Mouse (Mus musculus): ENCODE data around the gene Olfr670. TPM values are rescaled to one million over a fixed set of nuclear protein-coding genes. Genes with fewer than 3 reads are reported as not detected.

The Olfr670 gene
- polyA plus RNA-seq, 1 experiment: not detected

GRCm38 (mm10) chr7:104927957-104928356 is 34.5 kb downstream of the Olfr670 start, which contains the start of gene Olfr668:
TSS of gene Olfr668 (minus strand) at chr7:104928057.
- no peaks in the 10 kb centered on the region for H3K36me3 ChIP-seq (ENCODE audit: control insufficient read depth, insufficient read depth, low read length, poor library complexity, severe bottlenecking)
- H3K9me3 ChIP-seq (replicated peaks; ENCODE audit: control insufficient read depth, insufficient read depth, low read length, poor library complexity, severe bottlenecking): no peaks in the 10 kb centered on the region
- no peak for TF ChIP-seq EP300 (IDR thresholded peaks at IDR 0.05; ENCODE audit: insufficient read depth, low read depth, low read length)
- no peak for TF ChIP-seq POLR2A (IDR thresholded peaks at IDR 0.05; ENCODE audit: insufficient read depth, low read length)
- no peak for TF ChIP-seq CTCF (IDR thresholded peaks at IDR 0.05; ENCODE audit: low read depth, low read length)
- H3K27ac ChIP-seq (ENCODE audit: insufficient read depth, low read length): no peak within 1 kb of the TSS
- H3K9ac ChIP-seq (ENCODE audit: low read depth, poor library complexity, severe bottlenecking): no peak within 1 kb of the TSS
- H3K4me3 ChIP-seq (ENCODE audit: low read depth, low read length): no peak within 1 kb of the TSS
- no peaks in the 10 kb centered on the region for H3K4me1 ChIP-seq (ENCODE audit: control insufficient read depth, insufficient read depth, low read length)
- H3K27me3 ChIP-seq (ENCODE audit: control insufficient read depth, insufficient read depth, low read length, poor library complexity, severe bottlenecking): no peaks in the 10 kb centered on the region

- H3K27ac ChIP-seq (ENCODE audit: insufficient read depth, low read length): no peak within 1 kb of the TSS
- no peaks in the 10 kb centered on the region for H3K27me3 ChIP-seq (ENCODE audit: control insufficient read depth, insufficient read depth, low read length, poor library complexity, severe bottlenecking)
- no peaks in the 10 kb centered on the region for H3K9me3 ChIP-seq (replicated peaks; ENCODE audit: control insufficient read depth, insufficient read depth, low read length, poor library complexity, severe bottlenecking)
- H3K9ac ChIP-seq (ENCODE audit: low read depth, poor library complexity, severe bottlenecking): no peak within 1 kb of the TSS
- H3K4me1 ChIP-seq (ENCODE audit: control insufficient read depth, insufficient read depth, low read length): no peaks in the 10 kb centered on the region
- no peak for TF ChIP-seq POLR2A (IDR thresholded peaks at IDR 0.05; ENCODE audit: insufficient read depth, low read length)
- no peak for TF ChIP-seq CTCF (IDR thresholded peaks at IDR 0.05; ENCODE audit: low read depth, low read length)
- TF ChIP-seq EP300 (IDR thresholded peaks at IDR 0.05; ENCODE audit: insufficient read depth, low read depth, low read length): no peak
- no peak within 1 kb of the TSS for H3K4me3 ChIP-seq (ENCODE audit: low read depth, low read length)
- no peaks in the 10 kb centered on the region for H3K36me3 ChIP-seq (ENCODE audit: control insufficient read depth, insufficient read depth, low read length, poor library complexity, severe bottlenecking)
Measured at GRCm38 (mm10) chr7:104921382-104921781, 41.0 kb downstream of the Olfr670 start, which contains the start of gene Olfr667. TSS of gene Olfr667 (minus strand) at chr7:104921482.

Other genes starting within 250 kb of the Olfr670 start
- not detected in 2 replicates for gene Usp17le, start 185.2 kb downstream of the Olfr670 start, polyA plus RNA-seq (2011; ENCODE audit: insufficient read depth, insufficient read length, low read depth, missing spikeins)
- not detected in 2 replicates for gene Usp17lb, start 120.0 kb downstream of the Olfr670 start, polyA plus RNA-seq (2011; ENCODE audit: insufficient read depth, insufficient read length, low read depth, missing spikeins)
- 0.29 TPM in 1 of 2 replicates, not detected in the other for gene Usp17la, start 105.6 kb downstream of the Olfr670 start, polyA plus RNA-seq (2011; ENCODE audit: insufficient read depth, insufficient read length, low read depth, missing spikeins)
- gene Olfr665, start 84.6 kb downstream of the Olfr670 start, polyA plus RNA-seq (2011; ENCODE audit: insufficient read depth, insufficient read length, low read depth, missing spikeins): not detected in 2 replicates
- not detected in 2 replicates for gene Olfr666, start 66.7 kb downstream of the Olfr670 start, polyA plus RNA-seq (2011; ENCODE audit: insufficient read depth, insufficient read length, low read depth, missing spikeins)
- not detected in 2 replicates for gene Olfr667, start 41.1 kb downstream of the Olfr670 start, polyA plus RNA-seq (2011; ENCODE audit: insufficient read depth, insufficient read length, low read depth, missing spikeins)
- gene Olfr668, start 34.6 kb downstream of the Olfr670 start, polyA plus RNA-seq (2011; ENCODE audit: insufficient read depth, insufficient read length, low read depth, missing spikeins): not detected in 2 replicates
- not detected in 2 replicates for gene Olfr669, start 28.4 kb downstream of the Olfr670 start, polyA plus RNA-seq (2011; ENCODE audit: insufficient read depth, insufficient read length, low read depth, missing spikeins)
- gene Olfr671, start 16.5 kb upstream of the Olfr670 start, polyA plus RNA-seq (2011; ENCODE audit: insufficient read depth, insufficient read length, low read depth, missing spikeins): not detected in 2 replicates
- not detected in 2 replicates for gene Olfr672, start 39.4 kb upstream of the Olfr670 start, polyA plus RNA-seq (2011; ENCODE audit: insufficient read depth, insufficient read length, low read depth, missing spikeins)
- not detected in 2 replicates for gene Olfr675, start 65.8 kb upstream of the Olfr670 start, polyA plus RNA-seq (2011; ENCODE audit: insufficient read depth, insufficient read length, low read depth, missing spikeins)
- gene Olfr676, start 70.1 kb upstream of the Olfr670 start, polyA plus RNA-seq (2011; ENCODE audit: insufficient read depth, insufficient read length, low read depth, missing spikeins): not detected in 2 replicates
- gene Olfr677, start 88.8 kb upstream of the Olfr670 start, polyA plus RNA-seq (2011; ENCODE audit: insufficient read depth, insufficient read length, low read depth, missing spikeins): not detected in 2 replicates
- not detected in 2 replicates for gene Olfr678, start 101.9 kb upstream of the Olfr670 start, polyA plus RNA-seq (2011; ENCODE audit: insufficient read depth, insufficient read length, low read depth, missing spikeins)
- not detected in 2 replicates for gene Olfr679, start 118.6 kb upstream of the Olfr670 start, polyA plus RNA-seq (2011; ENCODE audit: insufficient read depth, insufficient read length, low read depth, missing spikeins)
- gene Olfr680-ps1, start 130.2 kb upstream of the Olfr670 start, polyA plus RNA-seq (2011; ENCODE audit: insufficient read depth, insufficient read length, low read depth, missing spikeins): not detected in 2 replicates
- not detected in 2 replicates for gene Olfr681, start 154.2 kb upstream of the Olfr670 start, polyA plus RNA-seq (2011; ENCODE audit: insufficient read depth, insufficient read length, low read depth, missing spikeins)
- not detected in 2 replicates for gene Olfr683, start 184.4 kb upstream of the Olfr670 start, polyA plus RNA-seq (2011; ENCODE audit: insufficient read depth, insufficient read length, low read depth, missing spikeins)
- gene Olfr684, start 201.0 kb upstream of the Olfr670 start, polyA plus RNA-seq (2011; ENCODE audit: insufficient read depth, insufficient read length, low read depth, missing spikeins): not detected in 2 replicates
- gene Olfr685, start 223.4 kb upstream of the Olfr670 start, polyA plus RNA-seq (2011; ENCODE audit: insufficient read depth, insufficient read length, low read depth, missing spikeins): not detected in 2 replicates
- not detected in 2 replicates for gene Olfr686, start 244.9 kb upstream of the Olfr670 start, polyA plus RNA-seq (2011; ENCODE audit: insufficient read depth, insufficient read length, low read depth, missing spikeins)

Data from ES-Bruce4 (cell line).